Mouse (Mus musculus): ENCODE results near the gene Ubqln1.

DNA sequence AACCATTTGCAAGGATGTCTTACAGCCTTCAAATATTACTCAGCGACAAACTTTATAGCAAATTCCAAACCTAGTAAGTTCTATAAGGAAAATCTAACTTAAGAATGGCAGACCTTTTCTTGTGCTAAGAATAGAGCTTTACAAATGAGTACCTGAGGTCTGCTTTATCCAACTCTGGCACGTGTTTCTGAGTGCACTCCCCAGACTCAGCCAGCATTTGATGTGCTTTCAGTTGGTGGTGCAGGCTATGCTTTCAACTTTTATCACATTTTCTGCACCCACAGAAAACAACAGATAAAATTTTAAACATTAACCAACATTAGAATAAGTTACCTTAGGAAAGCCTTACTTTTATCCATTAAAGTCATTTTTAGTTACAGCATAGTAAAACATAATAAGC, 2.9 kb downstream of the Ubqln1 start:
- TF ChIP-seq ZNF384 (IDR thresholded peaks at IDR 0.05; ENCODE audit: low read depth, low read length) = no peak
- no peak for TF ChIP-seq CHD2 (IDR thresholded peaks at IDR 0.05; ENCODE audit: low read depth, low read length)

All from ES-E14 (cell line).